Mouse (Mus musculus): Measurements from ENCODE around the gene Cop1.
"Not testable (repeated sequence)": the region's sequence is repeated elsewhere in the genome, so short reads cannot be mapped to it uniquely, and the experiment has no call there.

Gene Cop1

GRCm38 (mm10) chr1:159231781-159232571 is at the start of gene Cop1:
TSS of gene Cop1 (plus strand) at chr1:159232320.
- peak; percentile 70 for DNase-seq (ENCODE audit: extremely low read depth, low read depth)

GRCm38 (mm10) chr1:159186741-159187140 is 45.4 kb upstream of the Cop1 start:
- no peak for DNase-seq (ENCODE audit: extremely low read depth, low read depth)

- no peak for DNase-seq (ENCODE audit: extremely low read depth, low read depth)
Observed at GRCm38 (mm10) chr1:159198603-159199002, 33.5 kb upstream of the Cop1 start.

- no peak for DNase-seq (ENCODE audit: extremely low read depth, low read depth)
Observed at GRCm38 (mm10) chr1:159199606-159200005, 32.5 kb upstream of the Cop1 start.

GRCm38 (mm10) chr1:159201220-159201619 is 30.9 kb upstream of the Cop1 start:
- DNase-seq (ENCODE audit: extremely low read depth, low read depth): no peak

- DNase-seq (ENCODE audit: extremely low read depth, low read depth): no peak
Observed at GRCm38 (mm10) chr1:159211711-159212110, 20.4 kb upstream of the Cop1 start.

- DNase-seq (ENCODE audit: extremely low read depth, low read depth): no peak
Observed at GRCm38 (mm10) chr1:159217437-159217836, 14.7 kb upstream of the Cop1 start.

- DNase-seq (ENCODE audit: extremely low read depth, low read depth): no peak
Observed at GRCm38 (mm10) chr1:159222046-159222445, 10.1 kb upstream of the Cop1 start.

GRCm38 (mm10) chr1:159225064-159225824 is 6.9 kb upstream of the Cop1 start:
- peak; percentile 83 for DNase-seq (ENCODE audit: extremely low read depth, low read depth)

GRCm38 (mm10) chr1:159232572-159233261 is 597 bp downstream of the Cop1 start:
- not testable (repeated sequence) for DNase-seq (ENCODE audit: extremely low read depth, low read depth)

- no peak for DNase-seq (ENCODE audit: extremely low read depth, low read depth)
Observed at GRCm38 (mm10) chr1:159233426-159233825, 1.3 kb downstream of the Cop1 start.

- no peak for DNase-seq (ENCODE audit: extremely low read depth, low read depth)
Observed at GRCm38 (mm10) chr1:159234496-159234895, 2.4 kb downstream of the Cop1 start.

GRCm38 (mm10) chr1:159235674-159236073 is 3.6 kb downstream of the Cop1 start:
- DNase-seq (ENCODE audit: extremely low read depth, low read depth): peak; percentile 37

- peak; percentile 59 for DNase-seq (ENCODE audit: extremely low read depth, low read depth)
Observed at GRCm38 (mm10) chr1:159238147-159238546, 6.0 kb downstream of the Cop1 start.

GRCm38 (mm10) chr1:159250320-159250719 is 18.2 kb downstream of the Cop1 start:
- no peak for DNase-seq (ENCODE audit: extremely low read depth, low read depth)

GRCm38 (mm10) chr1:159253078-159253477 is 21.0 kb downstream of the Cop1 start:
- no peak for DNase-seq (ENCODE audit: extremely low read depth, low read depth)

GRCm38 (mm10) chr1:159254906-159255685 is 23.0 kb downstream of the Cop1 start:
- DNase-seq (ENCODE audit: extremely low read depth, low read depth): no peak

- DNase-seq (ENCODE audit: extremely low read depth, low read depth): no peak
Observed at GRCm38 (mm10) chr1:159256543-159256942, 24.4 kb downstream of the Cop1 start.

GRCm38 (mm10) chr1:159263820-159264219 is 31.7 kb downstream of the Cop1 start:
- DNase-seq (ENCODE audit: extremely low read depth, low read depth): no peak

- DNase-seq (ENCODE audit: extremely low read depth, low read depth): no peak
Observed at GRCm38 (mm10) chr1:159280072-159280471, 48.0 kb downstream of the Cop1 start.

- DNase-seq (ENCODE audit: extremely low read depth, low read depth): no peak
Observed at GRCm38 (mm10) chr1:159281861-159282260, 49.7 kb downstream of the Cop1 start.
